Mouse (Mus musculus): ENCODE data around the gene Tcf7l1. TPM values are rescaled to one million over a fixed set of nuclear protein-coding genes. Genes with fewer than 3 reads are reported as not detected.
A peak's percentile ranks its signal among the peaks of the same experiment; 100 is the strongest.

The Tcf7l1 gene
- polyA plus RNA-seq, 1 experiment from 2014 or later = 42.3 TPM

- H3K36me3 ChIP-seq (ENCODE audit: control insufficient read depth, insufficient read depth, low read length) = peaks cover 74% of the 10 kb centered on the region
- no peak overlapping the region for H3K9ac ChIP-seq (ENCODE audit: low read depth, low read length)
Measured at GRCm38 (mm10) chr6:72607676-72608075, 181.4 kb downstream of the Tcf7l1 start.

GRCm38 (mm10) chr6:72607060-72607459 is 182.0 kb downstream of the Tcf7l1 start:
- H3K27me3 ChIP-seq (replicated peaks; ENCODE audit: control insufficient read depth, insufficient read depth, low read length) = no peaks in the 10 kb centered on the region
- no peak overlapping the region for H3K27ac ChIP-seq (replicated peaks; ENCODE audit: low read depth, low read length)
- ATAC-seq (ENCODE audit: low read depth) = no peak
- H3K9ac ChIP-seq (ENCODE audit: low read depth, low read length) = no peak overlapping the region
- peaks cover 71% of the 10 kb centered on the region for H3K36me3 ChIP-seq (ENCODE audit: control insufficient read depth, insufficient read depth, low read length)
- WGBS = 75% methylated on average over 4 of the region's 4 CpGs
- DNase-seq (ENCODE audit: low spot score) = no peak
- no peak overlapping the region for H3K4me3 ChIP-seq (ENCODE audit: low read depth, low read length)
- H3K4me2 ChIP-seq (ENCODE audit: low read depth, low read length) = no peak overlapping the region
- no peaks in the 10 kb centered on the region for H3K9me3 ChIP-seq (ENCODE audit: control insufficient read depth, low read length)
- no peaks in the 10 kb centered on the region for H3K4me1 ChIP-seq (ENCODE audit: control insufficient read depth, insufficient read depth, low read length)

More at GRCm38 (mm10) chr6:72607676-72608075, 181.4 kb downstream of the Tcf7l1 start:
- Histone ChIP-seq H3K4me3 (ENCODE audit: low read depth, low read length) (no peak overlapping the region), H3K9me3 (ENCODE audit: control insufficient read depth, low read length) (no peaks in the 10 kb centered on the region), H3K4me2 (ENCODE audit: low read depth, low read length) (no peak overlapping the region), H3K27ac (replicated peaks; ENCODE audit: low read depth, low read length) (no peak overlapping the region), H3K27me3 (replicated peaks; ENCODE audit: control insufficient read depth, insufficient read depth, low read length) (no peaks in the 10 kb centered on the region), H3K4me1 (ENCODE audit: control insufficient read depth, insufficient read depth, low read length) (no peaks in the 10 kb centered on the region)
- WGBS = 85% methylated on average over 5 of the region's 5 CpGs
- ATAC-seq (ENCODE audit: low read depth) (no peak), DNase-seq (ENCODE audit: low spot score) (no peak)

GRCm38 (mm10) chr6:72604066-72604465 is 185.0 kb downstream of the Tcf7l1 start:
- peaks cover 2% of the 10 kb centered on the region; the same call in 1 of the 2 replicates for H3K4me1 ChIP-seq (ENCODE audit: control insufficient read depth, insufficient read depth, low read length)
- H3K27ac ChIP-seq (replicated peaks; ENCODE audit: low read depth, low read length) = no peak overlapping the region
- DNase-seq (ENCODE audit: low spot score) (no peak), ATAC-seq (ENCODE audit: low read depth) (no peak)
- H3K9ac ChIP-seq (ENCODE audit: low read depth, low read length) = no peak overlapping the region
- H3K27me3 ChIP-seq (replicated peaks; ENCODE audit: control insufficient read depth, insufficient read depth, low read length) = no peaks in the 10 kb centered on the region
- H3K4me3 ChIP-seq (ENCODE audit: low read depth, low read length) = no peak overlapping the region
- 85% methylated on average over 2 of the region's 2 CpGs for WGBS
- H3K4me2 ChIP-seq (ENCODE audit: low read depth, low read length) = no peak overlapping the region
- H3K36me3 ChIP-seq (ENCODE audit: control insufficient read depth, insufficient read depth, low read length) = peaks cover 43% of the 10 kb centered on the region
- H3K9me3 ChIP-seq (ENCODE audit: control insufficient read depth, low read length) = no peaks in the 10 kb centered on the region

- no peak overlapping the region for H3K4me3 ChIP-seq (ENCODE audit: low read depth, low read length)
- no peak overlapping the region for H3K4me2 ChIP-seq (ENCODE audit: low read depth, low read length)
- no peak for ATAC-seq (ENCODE audit: low read depth)
- 41% methylated on average over 1 of the region's 1 CpGs for whole genome bisulfite sequencing
- no peaks in the 10 kb centered on the region for H3K9me3 ChIP-seq (ENCODE audit: control insufficient read depth, low read length)
- H3K36me3 ChIP-seq (ENCODE audit: control insufficient read depth, insufficient read depth, low read length) = peaks cover 30% of the 10 kb centered on the region
- H3K27ac ChIP-seq (replicated peaks; ENCODE audit: low read depth, low read length) = no peak overlapping the region
- peak; percentile 71 for DNase-seq (ENCODE audit: low spot score)
- no peak overlapping the region for H3K9ac ChIP-seq (ENCODE audit: low read depth, low read length)
- no peaks in the 10 kb centered on the region for H3K27me3 ChIP-seq (replicated peaks; ENCODE audit: control insufficient read depth, insufficient read depth, low read length)
- peaks cover 12% of the 10 kb centered on the region for H3K4me1 ChIP-seq (ENCODE audit: control insufficient read depth, insufficient read depth, low read length)
Measured at GRCm38 (mm10) chr6:72601732-72602131, 187.3 kb downstream of the Tcf7l1 start.

- H3K36me3 ChIP-seq (ENCODE audit: control insufficient read depth, insufficient read depth, low read length) = peaks cover 20% of the 10 kb centered on the region
- DNase-seq (ENCODE audit: low spot score) (no peak), ATAC-seq (ENCODE audit: low read depth) (no peak)
- H3K9me3 ChIP-seq (ENCODE audit: control insufficient read depth, low read length) = no peaks in the 10 kb centered on the region
- no peak overlapping the region for H3K9ac ChIP-seq (ENCODE audit: low read depth, low read length)
- peaks cover 12% of the 10 kb centered on the region for H3K4me1 ChIP-seq (ENCODE audit: control insufficient read depth, insufficient read depth, low read length)
- H3K4me3 ChIP-seq (ENCODE audit: low read depth, low read length) = no peak overlapping the region
- 87% methylated on average over 12 of the region's 12 CpGs for WGBS
- no peak overlapping the region for H3K4me2 ChIP-seq (ENCODE audit: low read depth, low read length)
- no peaks in the 10 kb centered on the region for H3K27me3 ChIP-seq (replicated peaks; ENCODE audit: control insufficient read depth, insufficient read depth, low read length)
- H3K27ac ChIP-seq (replicated peaks; ENCODE audit: low read depth, low read length) = no peak overlapping the region
Measured at GRCm38 (mm10) chr6:72600771-72601170, 188.3 kb downstream of the Tcf7l1 start.

GRCm38 (mm10) chr6:72600216-72600615 is 188.8 kb downstream of the Tcf7l1 start:
- DNase-seq (ENCODE audit: low spot score) = no peak
- 75% methylated on average over 6 of the region's 6 CpGs for WGBS

GRCm38 (mm10) chr6:72598791-72599557 is 190.1 kb downstream of the Tcf7l1 start:
- 35% methylated on average over 12 of the region's 12 CpGs for WGBS
- DNase-seq (ENCODE audit: low spot score) (peak; percentile 84), ATAC-seq (ENCODE audit: low read depth) (peak; percentile 24; the same call in 1 of the 2 replicates)

More at GRCm38 (mm10) chr6:72600216-72600615, 188.8 kb downstream of the Tcf7l1 start:
- no peak for ATAC-seq (ENCODE audit: low read depth)
- Histone ChIP-seq H3K4me2 (ENCODE audit: low read depth, low read length) (no peak overlapping the region), H3K4me1 (ENCODE audit: control insufficient read depth, insufficient read depth, low read length) (peaks cover 12% of the 10 kb centered on the region), H3K36me3 (ENCODE audit: control insufficient read depth, insufficient read depth, low read length) (peaks cover 14% of the 10 kb centered on the region; the same call in 1 of the 2 replicates), H3K4me3 (ENCODE audit: low read depth, low read length) (no peak overlapping the region), H3K9ac (ENCODE audit: low read depth, low read length) (no peak overlapping the region), H3K27me3 (replicated peaks; ENCODE audit: control insufficient read depth, insufficient read depth, low read length) (no peaks in the 10 kb centered on the region), H3K9me3 (ENCODE audit: control insufficient read depth, low read length) (no peaks in the 10 kb centered on the region), H3K27ac (replicated peaks; ENCODE audit: low read depth, low read length) (no peak overlapping the region)

GRCm38 (mm10) chr6:72597956-72598753 is 190.9 kb downstream of the Tcf7l1 start, which contains the start of the genes Elmod3 and Retsat:
TSS of gene Elmod3 (minus strand) at chr6:72598413.
TSS of gene Retsat (plus strand) at chr6:72598475.
- DNase-seq (ENCODE audit: low spot score) (peak; percentile 99), ATAC-seq (ENCODE audit: low read depth) (peak; percentile 94)
- peak within 1 kb of the TSS; percentile 64 for H3K4me2 ChIP-seq (ENCODE audit: low read depth, low read length)
- H3K4me1 ChIP-seq (ENCODE audit: control insufficient read depth, insufficient read depth, low read length) = peaks cover 12% of the 10 kb centered on the region
- H3K4me3 ChIP-seq (ENCODE audit: low read depth, low read length) = peak within 1 kb of the TSS; percentile 64
- no peaks in the 10 kb centered on the region for H3K36me3 ChIP-seq (ENCODE audit: control insufficient read depth, insufficient read depth, low read length)
- WGBS = under 1% methylated on average over 38 of the region's 38 CpGs
- no peaks in the 10 kb centered on the region for H3K27me3 ChIP-seq (replicated peaks; ENCODE audit: control insufficient read depth, insufficient read depth, low read length)
- H3K27ac ChIP-seq (replicated peaks; ENCODE audit: low read depth, low read length) = peak within 1 kb of the TSS; percentile 81
- peak within 1 kb of the TSS; percentile 73 for H3K9ac ChIP-seq (ENCODE audit: low read depth, low read length)
- no peaks in the 10 kb centered on the region for H3K9me3 ChIP-seq (ENCODE audit: control insufficient read depth, low read length)

More at GRCm38 (mm10) chr6:72598791-72599557, 190.1 kb downstream of the Tcf7l1 start:
- no peaks in the 10 kb centered on the region for H3K27me3 ChIP-seq (replicated peaks; ENCODE audit: control insufficient read depth, insufficient read depth, low read length)
- no peaks in the 10 kb centered on the region for H3K9me3 ChIP-seq (ENCODE audit: control insufficient read depth, low read length)
- peaks cover 12% of the 10 kb centered on the region for H3K4me1 ChIP-seq (ENCODE audit: control insufficient read depth, insufficient read depth, low read length)
- H3K36me3 ChIP-seq (ENCODE audit: control insufficient read depth, insufficient read depth, low read length) = 0 out of 2 replicates have a peak, but pooled peaks cover 3% of the 10 kb centered on the region
- peak overlapping the region; percentile 64 for H3K4me2 ChIP-seq (ENCODE audit: low read depth, low read length)
- peak overlapping the region; percentile 63 for H3K9ac ChIP-seq (ENCODE audit: low read depth, low read length)
- peak overlapping the region; percentile 64 for H3K4me3 ChIP-seq (ENCODE audit: low read depth, low read length)
- H3K27ac ChIP-seq (replicated peaks; ENCODE audit: low read depth, low read length) = peak overlapping the region; percentile 81
